Mouse (Mus musculus) kidney, embryonic 14.5 days (tissue): ENCODE results near the gene Npas2. TPM values are rescaled to one million over a fixed set of nuclear protein-coding genes. Genes with fewer than 3 reads are reported as not detected.

ENCODE experiments used
- ATAC-seq: fragments of 200-750 bp; cut with Nextera tagmentation; 2 replicates; pipeline ENCODE4 v1.8.0; 2017; ENCODE audit warnings: moderate number of reproducible peaks, mild to moderate bottlenecking, moderate TSS enrichment, moderate library complexity; ENCODE audit not compliant: low FRiP score, low TSS enrichment
- H3K27ac ChIP-seq: fragments of 300-500 bp; sonication (generic); 2 replicates; pipeline ENCODE4 v1.5.1; 2014; ENCODE audit warnings: low read depth, mild to moderate bottlenecking, low read length, moderate library complexity, mixed read lengths
- H3K27me3 ChIP-seq: fragments of 300-500 bp; sonication (generic); 2 replicates; pipeline ENCODE4 v1.6.1; 2014; ENCODE audit warnings: mild to moderate bottlenecking, low read length; ENCODE audit not compliant: control insufficient read depth, insufficient read depth
- H3K36me3 ChIP-seq: fragments of 300-500 bp; sonication (generic); 2 replicates; pipeline ENCODE4 v1.6.1; 2014; ENCODE audit warnings: low read length, mixed read lengths; ENCODE audit not compliant: control insufficient read depth, insufficient read depth
- H3K4me1 ChIP-seq: fragments of 300-500 bp; sonication (generic); 2 replicates; pipeline ENCODE4 v1.6.1; 2014; ENCODE audit warnings: low read length, mixed read lengths; ENCODE audit not compliant: control insufficient read depth, insufficient read depth
- H3K4me2 ChIP-seq: fragments of 300-500 bp; sonication (generic); replicated peaks from 2 replicates; pipeline ENCODE4 v1.6.1; 2014; ENCODE audit warnings: low read depth, mild to moderate bottlenecking, low read length
- H3K4me3 ChIP-seq: fragments of 300-500 bp; sonication (generic); 2 replicates; pipeline ENCODE4 v1.5.1; 2014; ENCODE audit warnings: mild to moderate bottlenecking, low read length
- H3K9ac ChIP-seq: fragments of 300-500 bp; sonication (generic); 2 replicates; pipeline ENCODE4 v1.6.1; 2014; ENCODE audit warnings: low read depth, mild to moderate bottlenecking, low read length, moderate library complexity
- H3K9me3 ChIP-seq: fragments of 300-500 bp; sonication (generic); 2 replicates; pipeline ENCODE4 v1.6.1; 2016; ENCODE audit warnings: low read length; ENCODE audit not compliant: control insufficient read depth
- WGBS: fragments of 180-500 bp; shearing (Covaris S2); extraction: QIAGEN DNeasy Blood & Tissue Kit; methylation state at CpG from one replicate; pipeline ENCODE4 v1.1.7; 2014; 5-methylcytosine and 5-hydroxymethylcytosine counted together
- polyA plus RNA-seq: library from polyadenylated mRNA; unstranded; fragments of >200 nt; fragmentation: Nextera tagmentation; extraction: Ambion mirVana; gene quantifications from 2 replicates; pipeline ENCODE4 v1.2.1, GENCODE M21; 2014

Npas2 gene
- polyA plus RNA-seq: 0.41 and 0.70 TPM in 2 replicates

- H3K36me3 ChIP-seq: no peaks in the 10 kb centered on the region
- WGBS: 1% methylated on average over 29 of the region's 66 CpGs
- H3K4me3 ChIP-seq: peak within 1 kb of the TSS; percentile 57
- H3K4me2 ChIP-seq: peak within 1 kb of the TSS; percentile 78
- no peaks in the 10 kb centered on the region for H3K4me1 ChIP-seq
- peaks cover 20% of the 10 kb centered on the region for H3K27me3 ChIP-seq
- no peaks in the 10 kb centered on the region for H3K9me3 ChIP-seq
- peak within 1 kb of the TSS; percentile 65 for H3K9ac ChIP-seq
- peak; percentile 56 for ATAC-seq
- no peak within 1 kb of the TSS for H3K27ac ChIP-seq
Measured at GRCm38 (mm10) chr1:39192997-39193861, at the start of gene Npas2. Gene Npas2 (plus strand): TSS chr1:39193731.

GRCm38 (mm10) chr1:39156778-39157177 lies 36.8 kb upstream of the Npas2 start:
- Histone ChIP-seq H3K4me2 (no peak overlapping the region), H3K27me3 (no peaks in the 10 kb centered on the region), H3K9ac (no peak overlapping the region), H3K27ac (no peak overlapping the region), H3K36me3 (no peaks in the 10 kb centered on the region), H3K4me3 (no peak overlapping the region), H3K9me3 (no peaks in the 10 kb centered on the region), H3K4me1 (no peaks in the 10 kb centered on the region)
- no peak for ATAC-seq
- WGBS: 91% methylated on average over 4 of the region's 4 CpGs

GRCm38 (mm10) chr1:39160167-39160566 lies 33.4 kb upstream of the Npas2 start:
- WGBS: 59% methylated on average over 4 of the region's 4 CpGs
- Histone ChIP-seq H3K4me2 (no peak overlapping the region), H3K27ac (no peak overlapping the region), H3K4me3 (no peak overlapping the region), H3K36me3 (no peaks in the 10 kb centered on the region), H3K4me1 (no peaks in the 10 kb centered on the region), H3K9ac (no peak overlapping the region), H3K9me3 (no peaks in the 10 kb centered on the region), H3K27me3 (no peaks in the 10 kb centered on the region)
- ATAC-seq: no peak

GRCm38 (mm10) chr1:39163077-39163476 lies 30.5 kb upstream of the Npas2 start:
- WGBS: 88% methylated on average over 1 of the region's 1 CpGs
- Histone ChIP-seq H3K9me3 (no peaks in the 10 kb centered on the region), H3K27ac (no peak overlapping the region), H3K27me3 (no peaks in the 10 kb centered on the region), H3K4me1 (no peaks in the 10 kb centered on the region), H3K4me2 (no peak overlapping the region), H3K4me3 (no peak overlapping the region), H3K9ac (no peak overlapping the region), H3K36me3 (no peaks in the 10 kb centered on the region)
- ATAC-seq: no peak

- Histone ChIP-seq H3K9me3 (peaks cover 4% of the 10 kb centered on the region; the same call in 1 of the 2 replicates), H3K4me3 (no peak overlapping the region), H3K9ac (no peak overlapping the region), H3K4me1 (no peaks in the 10 kb centered on the region), H3K27me3 (no peaks in the 10 kb centered on the region), H3K4me2 (no peak overlapping the region), H3K27ac (no peak overlapping the region), H3K36me3 (no peaks in the 10 kb centered on the region)
- WGBS: 94% methylated on average over 5 of the region's 5 CpGs
- ATAC-seq: no peak
Measured at GRCm38 (mm10) chr1:39176690-39177089, 16.8 kb upstream of the Npas2 start.

GRCm38 (mm10) chr1:39177211-39177610 lies 16.3 kb upstream of the Npas2 start:
- 90% methylated on average over 14 of the region's 14 CpGs for WGBS
- Histone ChIP-seq H3K9ac (no peak overlapping the region), H3K27me3 (no peaks in the 10 kb centered on the region), H3K4me3 (no peak overlapping the region), H3K4me2 (no peak overlapping the region), H3K27ac (no peak overlapping the region), H3K9me3 (peaks cover 4% of the 10 kb centered on the region; the same call in 1 of the 2 replicates), H3K4me1 (no peaks in the 10 kb centered on the region), H3K36me3 (no peaks in the 10 kb centered on the region)
- no peak for ATAC-seq

GRCm38 (mm10) chr1:39179806-39180205 lies 13.7 kb upstream of the Npas2 start:
- no peak for ATAC-seq
- Histone ChIP-seq H3K4me3 (no peak overlapping the region), H3K9ac (no peak overlapping the region), H3K27me3 (no peaks in the 10 kb centered on the region), H3K36me3 (no peaks in the 10 kb centered on the region), H3K4me2 (no peak overlapping the region), H3K9me3 (peaks cover 4% of the 10 kb centered on the region; the same call in 1 of the 2 replicates), H3K27ac (no peak overlapping the region), H3K4me1 (no peaks in the 10 kb centered on the region)
- 96% methylated on average over 11 of the region's 11 CpGs for WGBS

GRCm38 (mm10) chr1:39180517-39180916 lies 13.0 kb upstream of the Npas2 start:
- 92% methylated on average over 1 of the region's 1 CpGs for WGBS
- Histone ChIP-seq H3K9me3 (peaks cover 4% of the 10 kb centered on the region; the same call in 1 of the 2 replicates), H3K27ac (no peak overlapping the region), H3K9ac (no peak overlapping the region), H3K4me3 (no peak overlapping the region), H3K4me1 (no peaks in the 10 kb centered on the region), H3K27me3 (no peaks in the 10 kb centered on the region), H3K36me3 (no peaks in the 10 kb centered on the region), H3K4me2 (no peak overlapping the region)
- no peak for ATAC-seq

- 91% methylated on average over 4 of the region's 4 CpGs for WGBS
- no peaks in the 10 kb centered on the region for H3K27me3 ChIP-seq
- ATAC-seq: no peak
Measured at GRCm38 (mm10) chr1:39181901-39182300, 11.6 kb upstream of the Npas2 start.

More at GRCm38 (mm10) chr1:39181901-39182300, 11.6 kb upstream of the Npas2 start:
- Histone ChIP-seq H3K9me3 (peaks cover 4% of the 10 kb centered on the region; the same call in 1 of the 2 replicates), H3K4me1 (no peaks in the 10 kb centered on the region), H3K36me3 (no peaks in the 10 kb centered on the region), H3K4me3 (no peak overlapping the region), H3K9ac (no peak overlapping the region), H3K4me2 (no peak overlapping the region), H3K27ac (no peak overlapping the region)
